Mouse (Mus musculus) heart, postnatal 0 days (tissue): Measurements from ENCODE around the gene Rybp.

Experiments
- CTCF ChIP-seq: IDR thresholded peaks from 2 replicates; pipeline ENCODE4 v1.5.1; 2016; ENCODE audit warnings: antibody characterized with exemption, control low read depth, low read depth
- EP300 ChIP-seq: IDR thresholded peaks from 2 replicates; pipeline ENCODE4 v1.6.1; 2016; ENCODE audit warnings: antibody characterized with exemption, low read depth

DNA sequence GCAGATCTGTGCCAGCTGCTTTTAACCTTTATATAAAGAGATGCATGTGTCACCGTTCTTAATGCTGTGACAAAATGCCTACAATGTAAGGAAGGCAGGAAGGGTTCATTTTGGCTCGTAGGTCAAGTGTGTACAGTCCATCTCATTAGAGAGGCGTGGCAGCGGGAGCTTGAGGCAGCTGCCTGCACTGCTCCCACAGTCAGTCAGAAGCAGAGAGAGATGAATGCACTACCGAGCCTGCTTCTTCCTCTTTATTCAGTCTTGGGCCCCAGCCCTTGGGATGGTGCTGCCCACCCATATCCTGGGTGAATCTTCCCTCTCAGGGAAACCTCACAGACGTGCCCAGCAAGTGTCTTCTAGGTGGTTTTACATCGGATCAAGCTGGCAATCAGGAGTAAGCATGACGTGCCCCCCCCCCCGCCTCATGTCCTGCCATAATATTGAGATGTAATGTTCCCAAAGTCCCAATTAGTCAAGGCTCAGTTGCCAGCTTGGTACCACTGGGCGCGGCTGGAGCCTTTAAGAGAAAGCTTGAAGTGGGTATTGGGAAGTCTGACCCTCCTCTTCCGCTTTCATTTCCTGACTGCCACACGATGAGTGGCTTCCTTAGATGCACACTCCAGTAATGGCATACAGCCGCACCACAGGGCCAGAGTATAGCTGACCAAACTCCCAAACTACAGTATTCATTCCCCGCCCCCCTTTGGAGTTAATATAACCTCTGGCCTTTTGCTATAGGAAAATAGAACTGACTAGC is 96.3 kb downstream of the Rybp start:
- no peak for TF ChIP-seq CTCF
- no peak for TF ChIP-seq EP300
